Mouse (Mus musculus) kidney, embryonic 14.5 days (tissue): Measurements from ENCODE around the gene Tmem97. TPM values are rescaled to one million over a fixed set of nuclear protein-coding genes. Genes with fewer than 3 reads are reported as not detected.

Experiments
- ATAC-seq: fragments of 200-750 bp; cut with Nextera tagmentation; 2 replicates; pipeline ENCODE4 v1.8.0; 2017; ENCODE audit warnings: moderate number of reproducible peaks, mild to moderate bottlenecking, moderate TSS enrichment, moderate library complexity; ENCODE audit not compliant: low FRiP score, low TSS enrichment
- H3K27ac ChIP-seq: fragments of 300-500 bp; sonication (generic); 2 replicates; pipeline ENCODE4 v1.5.1; 2014; ENCODE audit warnings: low read depth, mild to moderate bottlenecking, low read length, moderate library complexity, mixed read lengths
- H3K27me3 ChIP-seq: fragments of 300-500 bp; sonication (generic); 2 replicates; pipeline ENCODE4 v1.6.1; 2014; ENCODE audit warnings: mild to moderate bottlenecking, low read length; ENCODE audit not compliant: control insufficient read depth, insufficient read depth
- H3K36me3 ChIP-seq: fragments of 300-500 bp; sonication (generic); 2 replicates; pipeline ENCODE4 v1.6.1; 2014; ENCODE audit warnings: low read length, mixed read lengths; ENCODE audit not compliant: control insufficient read depth, insufficient read depth
- H3K4me1 ChIP-seq: fragments of 300-500 bp; sonication (generic); 2 replicates; pipeline ENCODE4 v1.6.1; 2014; ENCODE audit warnings: low read length, mixed read lengths; ENCODE audit not compliant: control insufficient read depth, insufficient read depth
- H3K4me2 ChIP-seq: fragments of 300-500 bp; sonication (generic); replicated peaks from 2 replicates; pipeline ENCODE4 v1.6.1; 2014; ENCODE audit warnings: low read depth, mild to moderate bottlenecking, low read length
- H3K4me3 ChIP-seq: fragments of 300-500 bp; sonication (generic); 2 replicates; pipeline ENCODE4 v1.5.1; 2014; ENCODE audit warnings: mild to moderate bottlenecking, low read length
- H3K9ac ChIP-seq: fragments of 300-500 bp; sonication (generic); 2 replicates; pipeline ENCODE4 v1.6.1; 2014; ENCODE audit warnings: low read depth, mild to moderate bottlenecking, low read length, moderate library complexity
- H3K9me3 ChIP-seq: fragments of 300-500 bp; sonication (generic); 2 replicates; pipeline ENCODE4 v1.6.1; 2016; ENCODE audit warnings: low read length; ENCODE audit not compliant: control insufficient read depth
- WGBS: fragments of 180-500 bp; shearing (Covaris S2); extraction: QIAGEN DNeasy Blood & Tissue Kit; methylation state at CpG from one replicate; pipeline ENCODE4 v1.1.7; 2014; 5-methylcytosine and 5-hydroxymethylcytosine counted together
- polyA plus RNA-seq: library from polyadenylated mRNA; unstranded; fragments of >200 nt; fragmentation: Nextera tagmentation; extraction: Ambion mirVana; gene quantifications from 2 replicates; pipeline ENCODE4 v1.2.1, GENCODE M21; 2014

Gene Tmem97
- polyA plus RNA-seq, 1 experiment from 2014 or later: 91.1 TPM

- WGBS: 55% methylated on average over 7 of the region's 7 CpGs
- Histone ChIP-seq H3K27ac (no peak within 1 kb of the TSS), H3K9me3 (no peaks in the 10 kb centered on the region), H3K27me3 (peaks cover 16% of the 10 kb centered on the region), H3K9ac (peak within 1 kb of the TSS; percentile 42; the same call in 1 of the 2 replicates), H3K4me2 (peak within 1 kb of the TSS; percentile 98), H3K4me1 (0 out of 2 replicates have a peak, but pooled peaks cover 6% of the 10 kb centered on the region), H3K4me3 (peak within 1 kb of the TSS; percentile 57), H3K36me3 (no peaks in the 10 kb centered on the region)
- ATAC-seq: no peak
Observed at GRCm38 (mm10) chr11:78499004-78499403, 51.6 kb downstream of the Tmem97 start, which contains the start of gene Vtn. Vtn (plus strand) TSS chr11:78499091.

- Histone ChIP-seq H3K9me3 (no peaks in the 10 kb centered on the region), H3K4me3 (peak within 1 kb of the TSS; percentile 57), H3K27ac (no peak within 1 kb of the TSS), H3K4me1 (0 out of 2 replicates have a peak, but pooled peaks cover 6% of the 10 kb centered on the region), H3K36me3 (no peaks in the 10 kb centered on the region), H3K4me2 (peak within 1 kb of the TSS; percentile 98), H3K9ac (peak within 1 kb of the TSS; percentile 42; the same call in 1 of the 2 replicates), H3K27me3 (peaks cover 18% of the 10 kb centered on the region)
- ATAC-seq: peak; percentile 95
- 5% methylated on average over 36 of the region's 36 CpGs for WGBS
Observed at GRCm38 (mm10) chr11:78497544-78498522, 52.7 kb downstream of the Tmem97 start, which contains the start of gene Sarm1. Sarm1 (minus strand) TSS chr11:78497754.

- H3K4me3 ChIP-seq: peak overlapping the region; percentile 57
- H3K36me3 ChIP-seq: no peaks in the 10 kb centered on the region
- H3K27me3 ChIP-seq: peaks cover 19% of the 10 kb centered on the region
- H3K27ac ChIP-seq: no peak overlapping the region
- under 1% methylated on average over 44 of the region's 44 CpGs for WGBS
- peak overlapping the region; percentile 98 for H3K4me2 ChIP-seq
- H3K9me3 ChIP-seq: no peaks in the 10 kb centered on the region
- H3K4me1 ChIP-seq: 0 out of 2 replicates have a peak, but pooled peaks cover 6% of the 10 kb centered on the region
- ATAC-seq: peak; percentile 64
- H3K9ac ChIP-seq: peak overlapping the region; percentile 34; the same call in 1 of the 2 replicates
Observed at GRCm38 (mm10) chr11:78497071-78497541, 53.5 kb downstream of the Tmem97 start.

- no peaks in the 10 kb centered on the region for H3K9me3 ChIP-seq
- 0 out of 2 replicates have a peak, but pooled peaks cover 6% of the 10 kb centered on the region for H3K4me1 ChIP-seq
- H3K4me2 ChIP-seq: no peak overlapping the region
- peaks cover 29% of the 10 kb centered on the region for H3K27me3 ChIP-seq
- 7% methylated on average over 6 of the region's 6 CpGs for WGBS
- no peak for ATAC-seq
- H3K9ac ChIP-seq: no peak overlapping the region
- no peak overlapping the region for H3K4me3 ChIP-seq
- H3K36me3 ChIP-seq: no peaks in the 10 kb centered on the region
- H3K27ac ChIP-seq: no peak overlapping the region
Observed at GRCm38 (mm10) chr11:78495904-78496303, 54.7 kb downstream of the Tmem97 start.

Other genes starting within 250 kb of the Tmem97 start
- gene Spag5, start 249.2 kb downstream of the Tmem97 start, polyA plus RNA-seq: 35.7 and 50.9 TPM in 2 replicates
- gene Aldoc, start 227.8 kb downstream of the Tmem97 start, polyA plus RNA-seq: 2.3 and 4.3 TPM in 2 replicates
- 48.9 and 76.0 TPM in 2 replicates for gene Pigs, start 222.4 kb downstream of the Tmem97 start, polyA plus RNA-seq
- 49.6 and 57.1 TPM in 2 replicates for gene Unc119, start 207.3 kb downstream of the Tmem97 start, polyA plus RNA-seq
- 0.11 TPM in 1 of 2 replicates, not detected in the other for gene Foxn1, start 164.2 kb downstream of the Tmem97 start, polyA plus RNA-seq
- 0.07 and 0.45 TPM in 2 replicates for gene Slc13a2, start 128.6 kb downstream of the Tmem97 start, polyA plus RNA-seq
- gene Slc46a1, start 85.1 kb downstream of the Tmem97 start, polyA plus RNA-seq: 13.1 and 18.5 TPM in 2 replicates
- gene Sarm1, start 53.0 kb downstream of the Tmem97 start, polyA plus RNA-seq: 1.4 and 1.7 TPM in 2 replicates
- 0.73 and 0.84 TPM in 2 replicates for gene Vtn, start 51.7 kb downstream of the Tmem97 start, polyA plus RNA-seq
- not detected in 2 replicates for gene Sebox, start 47.3 kb downstream of the Tmem97 start, polyA plus RNA-seq
- 61.2 and 63.6 TPM in 2 replicates for gene Tmem199, start 38.6 kb downstream of the Tmem97 start, polyA plus RNA-seq
- gene Poldip2, start 38.6 kb downstream of the Tmem97 start, polyA plus RNA-seq: 122 and 161 TPM in 2 replicates
- 77.1 and 88.9 TPM in 2 replicates for gene Tnfaip1, start 14.4 kb downstream of the Tmem97 start, polyA plus RNA-seq
- gene Ift20, start 14.4 kb downstream of the Tmem97 start, polyA plus RNA-seq: 125 and 126 TPM in 2 replicates
- gene Nlk, start 146.6 kb upstream of the Tmem97 start, polyA plus RNA-seq: 18.3 and 23.3 TPM in 2 replicates
- 47.8 and 50.8 TPM in 2 replicates for gene Ccnq, start 201.0 kb upstream of the Tmem97 start, polyA plus RNA-seq